Mouse (Mus musculus) MEL (cell line): ENCODE measurements around the gene Eif5a.
"Not testable (repeated sequence)": the region's sequence is repeated elsewhere in the genome, so short reads cannot be mapped to it uniquely, and the experiment has no call there.

Source experiments
- CTCF ChIP-seq, 3 experiments: IDR thresholded peaks in 2 of 3; conservative IDR thresholded peaks in 1 of 3; 2 replicates each; pipeline ENCODE4 v1.5.1; 2011 to 2012; ENCODE audit warnings: low read length in 3 of 3, low read depth in 2 of 3, mild to moderate bottlenecking in 2 of 3, improper control_type of control experiment in 1 of 3, inconsistent platforms in 1 of 3, mixed read lengths in 1 of 3, moderate library complexity in 1 of 3; ENCODE audit not compliant: control insufficient read depth in 1 of 3, insufficient read depth in 1 of 3, poor library complexity in 1 of 3, severe bottlenecking in 1 of 3
- E2F4 ChIP-seq: IDR thresholded peaks from 2 replicates; pipeline ENCODE4 v1.6.1; 2011; ENCODE audit warnings: low read depth, low read length, improper control_type of control experiment, borderline replicate concordance
- EP300 ChIP-seq, 2 experiments: IDR thresholded peaks; 2 replicates each; pipeline ENCODE4 v1.6.1; 2011; ENCODE audit warnings: improper control_type of control experiment in 2 of 2, low read length in 2 of 2, low read depth in 1 of 2, mild to moderate bottlenecking in 1 of 2
- MEF2A ChIP-seq: IDR thresholded peaks from 2 replicates; pipeline ENCODE4 v1.6.1; 2014; ENCODE audit warnings: low read depth, mild to moderate bottlenecking, inconsistent platforms, low read length, improper control_type of control experiment; ENCODE audit not compliant: poor library complexity, insufficient replicate concordance, severe bottlenecking; ENCODE audit errors: extremely low read depth
- NELFE ChIP-seq: IDR thresholded peaks from 2 replicates; pipeline ENCODE4 v1.6.1; 2011; ENCODE audit warnings: low read depth, low read length, improper control_type of control experiment
- POLR2A ChIP-seq, 2 experiments: IDR thresholded peaks; 2 replicates each; pipeline ENCODE4 v1.6.1; 2011 to 2012; ENCODE audit warnings: low read length in 2 of 2, mild to moderate bottlenecking in 2 of 2, control low read depth in 1 of 2, improper control_type of control experiment in 1 of 2, low read depth in 1 of 2, moderate library complexity in 1 of 2; ENCODE audit not compliant: control insufficient read depth in 1 of 2, insufficient read depth in 1 of 2, poor library complexity in 1 of 2
- POLR2AphosphoS5 ChIP-seq: IDR thresholded peaks from 2 replicates; pipeline ENCODE4 v1.6.1; 2012; ENCODE audit warnings: low read depth, borderline replicate concordance, mild to moderate bottlenecking, inconsistent platforms, low read length, moderate library complexity, mixed read lengths
- SMC3 ChIP-seq: IDR thresholded peaks from 2 replicates; pipeline ENCODE4 v1.6.1; 2011; ENCODE audit warnings: low read depth, low read length, improper control_type of control experiment
- USF1 ChIP-seq: IDR thresholded peaks from 2 replicates; pipeline ENCODE4 v1.6.1; 2014; ENCODE audit warnings: low read depth, mild to moderate bottlenecking, inconsistent platforms, low read length, improper control_type of control experiment, moderate library complexity
- ZC3H11A ChIP-seq: IDR thresholded peaks from 2 replicates; pipeline ENCODE4 v1.6.1; 2012; ENCODE audit warnings: low read depth, mild to moderate bottlenecking, inconsistent platforms, low read length, improper control_type of control experiment
- ZKSCAN1 ChIP-seq: IDR thresholded peaks from 2 replicates; pipeline ENCODE4 v1.6.1; 2012; ENCODE audit warnings: low read depth, mild to moderate bottlenecking, inconsistent platforms, low read length, improper control_type of control experiment, moderate library complexity

DNA sequence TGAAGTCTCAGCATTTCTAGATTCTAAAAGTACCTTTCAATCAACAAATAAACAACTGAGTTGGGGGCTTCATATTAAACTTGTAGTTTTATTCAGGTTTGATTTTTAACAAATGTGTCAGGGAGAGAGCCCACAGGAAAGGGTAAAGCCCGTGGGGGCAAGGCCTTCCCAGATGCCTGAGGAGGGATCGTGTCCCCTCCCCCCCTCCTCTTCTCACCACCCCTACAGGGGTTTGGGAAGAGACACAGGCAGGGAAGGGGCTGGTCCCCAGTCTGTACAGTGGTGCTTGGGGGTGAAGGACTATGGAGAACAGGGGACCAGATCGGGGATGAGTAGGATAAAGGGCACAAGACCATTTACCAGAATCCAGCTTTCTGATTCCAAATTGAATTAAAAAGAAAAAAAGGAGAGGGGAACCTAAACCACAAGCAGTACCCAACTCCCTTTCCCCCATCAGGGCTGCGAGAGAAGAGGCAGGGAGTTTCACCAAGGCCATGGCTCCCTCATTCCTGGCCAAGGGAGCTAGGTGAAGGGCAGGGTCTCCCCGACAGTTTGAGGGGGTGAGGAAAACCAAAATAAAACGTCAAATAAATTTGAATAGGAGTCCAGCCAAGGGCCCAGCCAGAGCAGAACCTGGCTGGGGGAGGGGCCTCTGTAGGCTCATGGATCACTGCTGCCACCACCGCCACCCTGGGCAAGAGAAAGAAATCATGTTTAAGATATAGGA lies 4.9 kb downstream of the Eif5a start:
- TF ChIP-seq E2F4; POLR2A (IDR thresholded peaks at IDR 0.05; ENCODE audit: control insufficient read depth in 1 of 2, insufficient read depth in 1 of 2, low read depth in 1 of 2, low read length in 2 of 2, poor library complexity in 1 of 2); POLR2AphosphoS5; EP300 (IDR thresholded peaks at IDR 0.05; ENCODE audit: low read depth in 1 of 2, low read length in 2 of 2); NELFE; CTCF (IDR thresholded peaks at IDR 0.05 in 2 of 3, conservative IDR thresholded peaks at IDR 0.05 in 1 of 3; ENCODE audit: control insufficient read depth in 1 of 3, insufficient read depth in 1 of 3, low read depth in 2 of 3, low read length in 3 of 3, poor library complexity in 1 of 3, severe bottlenecking in 1 of 3); ZKSCAN1; ZC3H11A; MEF2A; USF1: not testable (repeated sequence)
- 0 out of 2 replicates have a peak, but pooled peaks have one; percentile 5 for TF ChIP-seq SMC3
